Mouse (Mus musculus): ENCODE measurements around the gene Tnp1. TPM values are rescaled to one million over a fixed set of nuclear protein-coding genes. Genes with fewer than 3 reads are reported as not detected.

Gene Tnp1
- polyA plus RNA-seq, 1 experiment from 2014 or later: not detected

Other genes with a start within 250 kb of the Tnp1 start
- gene Igfbp2, start 191.4 kb downstream of the Tnp1 start, polyA plus RNA-seq (2015; fragmentation: Nextera tagmentation; extraction: Ambion mirVana): 344 and 367 TPM in 2 replicates
- gene Igfbp5, start 141.0 kb downstream of the Tnp1 start, polyA plus RNA-seq (2015; fragmentation: Nextera tagmentation; extraction: Ambion mirVana): 129 and 140 TPM in 2 replicates